Mouse (Mus musculus): ENCODE results near the gene Igsf21. TPM values are rescaled to one million over a fixed set of nuclear protein-coding genes. Genes with fewer than 3 reads are reported as not detected.

The Igsf21 gene
- total RNA-seq (2023): not detected

GRCm38 (mm10) chr4:140246180-140247005, at the start of gene Igsf21:
TSS of gene Igsf21 (minus strand) at chr4:140246784.

